Mouse (Mus musculus) spleen, adult 18-20 months (tissue): Measurements from ENCODE around the gene Gm5152.
"Not testable (repeated sequence)": the region's sequence is repeated elsewhere in the genome, so short reads cannot be mapped to it uniquely, and the experiment has no call there.

Source experiments
- DNase-seq, 2 experiments: peaks; one replicate each; pipeline ENCODE4 v3.0.0; 2022; ENCODE audit warnings: mixed read lengths in 2 of 2

Gm5152 gene

GRCm38 (mm10) chr5:10246426-10246825 is at the start of gene Gm5152:
TSS of gene Gm5152 (minus strand) at chr5:10246526.
- DNase-seq = not testable (repeated sequence)

GRCm38 (mm10) chr5:10254768-10255167 is 8.4 kb upstream of the Gm5152 start:
- not testable (repeated sequence) for DNase-seq

GRCm38 (mm10) chr5:10245770-10246169 is 556 bp downstream of the Gm5152 start:
- not testable (repeated sequence) for DNase-seq

GRCm38 (mm10) chr5:10240436-10240835 is 5.9 kb downstream of the Gm5152 start:
- not testable (repeated sequence) for DNase-seq

GRCm38 (mm10) chr5:10220317-10220716 is 26.0 kb downstream of the Gm5152 start:
- no peak for DNase-seq

- no peak for DNase-seq
Measured at GRCm38 (mm10) chr5:10203067-10203466, 43.3 kb downstream of the Gm5152 start.

- DNase-seq = no peak
Measured at GRCm38 (mm10) chr5:10196880-10197279, 49.4 kb downstream of the Gm5152 start.
